Mouse (Mus musculus): ENCODE measurements around the gene Ina. TPM values are rescaled to one million over a fixed set of nuclear protein-coding genes. Genes with fewer than 3 reads are reported as not detected.
"Not testable (repeated sequence)": the region's sequence is repeated elsewhere in the genome, so short reads cannot be mapped to it uniquely, and the experiment has no call there.

Gene Ina
- polyA plus RNA-seq, 1 experiment from 2014 or later: 204 TPM

DNA sequence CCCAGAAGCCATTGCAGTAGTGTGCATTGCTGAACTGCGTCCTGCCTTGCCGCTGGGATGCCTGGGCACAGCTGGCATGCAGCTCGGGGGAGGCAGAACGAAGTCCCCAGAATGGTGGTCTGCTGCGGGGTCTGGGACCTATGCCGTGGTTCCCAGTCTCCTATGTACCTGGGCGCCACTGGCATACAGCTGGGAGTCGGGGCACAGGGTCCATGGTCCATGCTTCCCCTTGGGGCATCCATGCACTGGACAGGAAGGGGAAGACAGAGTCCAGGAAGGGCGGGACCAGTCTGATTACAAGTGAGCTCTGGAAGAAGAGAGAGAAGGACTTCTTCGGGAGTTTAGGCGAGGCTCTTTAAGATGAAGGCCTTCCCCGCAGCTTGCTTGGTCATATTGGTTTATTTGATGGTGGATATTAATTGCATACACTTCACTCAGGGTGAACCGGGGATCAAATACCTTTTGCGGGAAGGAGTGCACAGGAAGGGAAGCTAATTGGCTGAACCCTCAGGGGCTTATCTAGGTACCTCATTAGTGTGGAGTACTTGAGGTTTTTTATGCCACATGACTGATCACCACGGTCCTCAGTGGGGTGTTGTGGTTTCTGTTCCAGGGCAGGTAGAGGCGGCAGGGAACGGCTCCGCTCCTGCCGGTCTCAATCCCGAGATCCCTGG, 24.9 kb upstream of the Ina start:
- no peaks in the 10 kb centered on the region for H3K9me3 ChIP-seq
- no peak overlapping the region for H3K9ac ChIP-seq
- H3K36me3 ChIP-seq (replicated peaks): no peaks in the 10 kb centered on the region
- 79% methylated on average over 20 of the region's 20 CpGs for WGBS
- no peak overlapping the region for H3K4me2 ChIP-seq
- peaks cover 10% of the 10 kb centered on the region for H3K4me1 ChIP-seq
- H3K27me3 ChIP-seq: no peaks in the 10 kb centered on the region
- ATAC-seq (ENCODE audit: low FRiP score): no peak
- no peak overlapping the region for H3K4me3 ChIP-seq (replicated peaks)
- H3K27ac ChIP-seq: no peak overlapping the region

DNA sequence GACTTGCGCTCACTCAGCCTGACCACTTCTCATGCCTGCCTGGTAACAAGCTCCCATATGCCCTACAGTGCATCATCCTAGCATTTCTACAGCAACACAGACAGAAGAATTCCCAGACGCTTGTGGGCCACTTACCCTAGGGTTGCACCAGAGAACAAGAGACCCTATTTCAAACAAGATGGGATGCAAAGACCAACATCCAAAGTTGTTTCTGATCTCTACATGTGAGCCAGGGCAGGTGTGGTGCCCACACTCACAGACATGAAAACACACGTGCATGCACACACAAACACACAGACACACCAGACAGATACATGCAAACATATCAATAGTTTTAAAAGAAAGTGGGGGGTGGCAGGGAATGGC, 24.4 kb upstream of the Ina start:
- Histone ChIP-seq H3K4me2 (no peak overlapping the region), H3K27ac (no peak overlapping the region), H3K36me3 (replicated peaks) (no peaks in the 10 kb centered on the region), H3K4me3 (replicated peaks) (no peak overlapping the region), H3K9me3 (no peaks in the 10 kb centered on the region), H3K9ac (no peak overlapping the region), H3K4me1 (peaks cover 10% of the 10 kb centered on the region), H3K27me3 (no peaks in the 10 kb centered on the region)
- 84% methylated on average over 3 of the region's 3 CpGs for WGBS
- ATAC-seq (ENCODE audit: low FRiP score): no peak

DNA sequence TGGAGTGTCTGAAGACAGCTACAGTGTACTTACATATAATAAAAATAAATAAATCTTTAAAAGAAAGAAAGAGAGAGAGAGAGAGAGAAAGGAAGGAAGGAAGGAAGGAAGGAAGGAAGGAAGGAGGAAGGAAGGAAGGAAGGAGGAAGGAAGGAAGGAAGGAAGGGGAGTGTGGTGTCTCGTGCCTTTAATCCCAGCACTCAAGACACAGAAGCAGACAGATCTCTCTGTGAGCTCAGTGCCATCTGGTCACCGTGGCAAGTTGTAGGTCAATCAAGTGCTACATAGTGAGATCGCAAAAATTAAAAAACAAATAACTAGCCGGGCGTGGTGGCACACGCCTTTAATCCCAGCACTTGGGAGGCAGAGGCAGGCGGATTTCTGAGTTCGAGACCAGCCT, 23.9 kb upstream of the Ina start:
- not testable (repeated sequence) for ATAC-seq (ENCODE audit: low FRiP score); H3K9me3 ChIP-seq; H3K4me2 ChIP-seq; H3K27ac ChIP-seq; H3K36me3 ChIP-seq (replicated peaks); H3K27me3 ChIP-seq; H3K4me3 ChIP-seq (replicated peaks); H3K9ac ChIP-seq
- H3K4me1 ChIP-seq: peaks cover 10% of the 10 kb centered on the region
- 81% methylated on average over 8 of the region's 8 CpGs for WGBS

DNA sequence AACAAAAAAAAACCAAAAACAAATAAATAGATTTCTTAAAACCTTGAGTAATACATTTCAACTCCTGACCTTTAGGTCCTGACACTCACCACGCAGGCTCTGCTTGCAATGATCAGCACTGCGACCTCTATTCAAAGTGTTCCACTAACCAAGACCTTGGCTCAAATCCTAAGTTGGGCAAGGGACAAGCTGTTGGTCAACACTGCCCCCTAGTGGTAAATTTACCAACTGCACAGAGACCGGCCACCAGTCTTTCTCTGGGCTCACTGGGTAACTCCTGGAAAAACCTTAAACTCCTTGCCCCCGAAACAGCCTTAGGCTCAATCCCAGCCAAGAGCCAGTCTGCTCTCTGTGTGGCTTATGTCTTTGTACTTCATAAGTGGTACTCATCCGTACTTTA, 23.4 kb upstream of the Ina start:
- no peaks in the 10 kb centered on the region for H3K27me3 ChIP-seq
- ATAC-seq (ENCODE audit: low FRiP score): no peak

DNA sequence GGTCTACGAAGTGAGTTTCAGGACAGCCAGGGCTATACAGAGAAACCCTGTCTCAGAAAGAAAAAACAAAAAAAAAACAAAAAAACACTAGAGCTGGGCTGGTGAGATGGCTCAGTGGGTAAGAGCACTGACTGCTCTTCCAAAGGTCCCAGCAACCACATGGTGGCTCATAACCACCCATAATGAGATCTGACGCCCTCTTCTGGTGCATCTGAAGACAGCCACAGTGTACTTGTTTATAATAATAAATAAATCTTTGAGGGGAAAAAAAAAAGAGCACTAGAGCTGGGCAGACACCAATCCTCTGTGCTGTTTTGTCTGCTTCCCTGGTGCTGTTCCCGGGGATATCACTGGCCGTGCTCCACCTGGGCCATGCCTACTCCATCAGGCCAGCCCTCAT, 22.2 kb upstream of the Ina start:
- H3K27me3 ChIP-seq; H3K9ac ChIP-seq; ATAC-seq (ENCODE audit: low FRiP score); H3K9me3 ChIP-seq; H3K27ac ChIP-seq; H3K4me3 ChIP-seq (replicated peaks); H3K4me2 ChIP-seq; H3K36me3 ChIP-seq (replicated peaks): not testable (repeated sequence)
- H3K4me1 ChIP-seq: peaks cover 10% of the 10 kb centered on the region
- 65% methylated on average over 4 of the region's 4 CpGs for WGBS

More for the DNA sequence above, 23.4 kb upstream of the Ina start:
- no peak overlapping the region for H3K4me2 ChIP-seq
- no peak overlapping the region for H3K9ac ChIP-seq
- H3K27ac ChIP-seq: no peak overlapping the region
- no peak overlapping the region for H3K4me3 ChIP-seq (replicated peaks)
- H3K36me3 ChIP-seq (replicated peaks): no peaks in the 10 kb centered on the region
- H3K9me3 ChIP-seq: no peaks in the 10 kb centered on the region
- WGBS: 14% methylated on average over 5 of the region's 5 CpGs
- H3K4me1 ChIP-seq: peaks cover 10% of the 10 kb centered on the region

DNA sequence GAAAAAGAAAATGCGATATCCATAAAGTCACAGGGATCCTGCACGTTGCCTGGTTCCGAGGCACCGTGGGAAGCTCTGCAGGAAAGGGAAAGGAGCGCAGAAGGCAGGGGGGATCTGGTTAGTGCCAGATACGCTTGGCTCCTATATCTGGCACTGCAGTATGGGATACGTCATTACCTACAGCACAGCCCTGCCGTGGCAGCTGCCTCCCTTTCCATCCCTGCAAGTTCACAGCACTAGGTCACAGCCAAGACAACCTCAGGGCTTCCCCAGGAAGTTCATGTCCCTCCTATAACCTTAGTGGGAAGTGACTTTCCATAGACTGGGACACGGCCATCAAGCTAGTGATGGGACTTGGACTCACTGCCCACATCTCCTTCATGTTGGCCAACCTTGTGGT, 18.4 kb upstream of the Ina start:
- Histone ChIP-seq H3K4me3 (replicated peaks) (no peak overlapping the region), H3K36me3 (replicated peaks) (no peaks in the 10 kb centered on the region), H3K27me3 (no peaks in the 10 kb centered on the region), H3K9me3 (no peaks in the 10 kb centered on the region), H3K27ac (no peak overlapping the region), H3K4me1 (no peaks in the 10 kb centered on the region), H3K9ac (no peak overlapping the region), H3K4me2 (no peak overlapping the region)
- 92% methylated on average over 9 of the region's 9 CpGs for WGBS
- no peak for ATAC-seq (ENCODE audit: low FRiP score)

DNA sequence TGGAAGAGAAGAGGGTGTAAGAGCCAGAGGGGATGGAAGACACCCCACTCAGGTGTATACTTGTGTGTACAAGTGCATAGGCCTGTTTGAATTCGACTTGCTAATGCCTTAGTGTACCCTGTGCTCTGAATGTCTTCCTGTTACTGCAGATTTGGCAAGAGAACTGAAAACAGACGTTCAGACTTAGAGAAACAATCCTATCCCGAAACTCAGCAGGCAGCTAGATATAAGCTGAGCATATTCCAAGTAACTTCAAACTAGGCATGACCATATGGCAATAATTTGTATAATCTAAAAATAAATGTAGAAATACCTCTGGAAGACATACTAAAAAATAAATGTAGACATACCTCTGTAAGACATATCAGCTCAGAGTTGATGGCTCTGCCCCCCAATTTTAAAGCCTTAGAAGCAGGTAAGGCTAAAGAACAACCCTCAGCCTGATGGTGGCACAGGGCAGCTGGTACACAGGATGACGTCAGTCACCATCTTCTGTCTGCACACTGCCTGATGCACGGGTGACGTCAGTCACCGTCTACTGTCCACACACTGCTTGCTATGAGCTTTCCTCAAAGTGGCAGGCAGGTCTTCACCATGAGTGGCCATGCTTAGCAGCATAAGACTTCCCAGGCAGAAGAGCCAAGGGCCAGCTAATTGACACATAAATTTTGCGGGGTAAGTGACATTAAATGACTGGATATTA, 16.2 kb upstream of the Ina start:
- Histone ChIP-seq H3K4me1 (no peaks in the 10 kb centered on the region), H3K27me3 (no peaks in the 10 kb centered on the region), H3K4me2 (no peak overlapping the region), H3K27ac (no peak overlapping the region), H3K4me3 (replicated peaks) (no peak overlapping the region), H3K9ac (no peak overlapping the region), H3K9me3 (no peaks in the 10 kb centered on the region), H3K36me3 (replicated peaks) (no peaks in the 10 kb centered on the region)
- 87% methylated on average over 8 of the region's 8 CpGs for WGBS
- no peak for ATAC-seq (ENCODE audit: low FRiP score)

DNA sequence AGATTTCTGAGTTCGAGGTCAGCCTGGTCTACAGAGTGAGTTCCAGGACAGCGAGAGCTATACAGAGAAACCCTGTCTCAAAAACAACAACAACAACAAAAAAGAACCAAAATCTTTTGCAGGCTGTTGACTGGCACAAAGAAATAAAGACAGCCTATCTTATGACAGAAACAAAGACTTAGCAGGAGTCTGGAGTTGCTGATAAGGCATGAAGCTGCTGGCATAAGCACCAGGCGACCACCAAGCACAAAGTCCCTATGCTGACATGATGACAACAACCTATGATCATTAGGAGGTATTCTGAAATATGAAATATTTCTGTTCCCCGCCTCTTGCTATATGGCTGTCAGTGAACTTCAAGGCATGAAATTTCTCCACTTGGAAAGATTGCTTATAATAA, 15.5 kb upstream of the Ina start:
- Histone ChIP-seq H3K4me1 (no peaks in the 10 kb centered on the region), H3K27me3 (no peaks in the 10 kb centered on the region), H3K9ac (no peak overlapping the region), H3K36me3 (replicated peaks) (no peaks in the 10 kb centered on the region), H3K27ac (no peak overlapping the region), H3K4me3 (replicated peaks) (no peak overlapping the region), H3K4me2 (no peak overlapping the region), H3K9me3 (no peaks in the 10 kb centered on the region)
- WGBS: 92% methylated on average over 4 of the region's 4 CpGs
- no peak for ATAC-seq (ENCODE audit: low FRiP score)

DNA sequence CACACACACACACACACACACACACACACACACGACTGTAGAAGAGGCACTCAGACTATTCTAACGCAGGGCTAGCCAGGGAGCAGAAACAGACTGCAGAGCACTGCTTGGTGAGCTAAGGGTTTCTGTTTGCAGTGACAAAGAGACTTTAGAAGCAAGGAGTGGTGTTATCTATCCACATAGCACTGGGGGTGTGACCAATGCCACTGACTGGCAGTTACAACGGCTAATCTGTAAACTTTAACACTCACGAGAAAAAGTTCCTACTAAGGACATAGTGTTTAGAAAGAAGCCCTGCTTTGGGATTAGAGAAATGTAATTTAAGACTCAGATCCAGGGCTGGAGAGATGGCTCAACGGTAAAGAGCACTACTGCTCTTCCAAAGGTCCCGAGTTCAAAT, 14.7 kb upstream of the Ina start:
- H3K9ac ChIP-seq: no peak overlapping the region
- H3K9me3 ChIP-seq: no peaks in the 10 kb centered on the region
- H3K4me1 ChIP-seq: no peaks in the 10 kb centered on the region
- no peaks in the 10 kb centered on the region for H3K27me3 ChIP-seq
- H3K27ac ChIP-seq: no peak overlapping the region
- no peak overlapping the region for H3K4me3 ChIP-seq (replicated peaks)
- no peak for ATAC-seq (ENCODE audit: low FRiP score)
- H3K36me3 ChIP-seq (replicated peaks): no peaks in the 10 kb centered on the region
- H3K4me2 ChIP-seq: no peak overlapping the region
- WGBS: 91% methylated on average over 6 of the region's 6 CpGs

DNA sequence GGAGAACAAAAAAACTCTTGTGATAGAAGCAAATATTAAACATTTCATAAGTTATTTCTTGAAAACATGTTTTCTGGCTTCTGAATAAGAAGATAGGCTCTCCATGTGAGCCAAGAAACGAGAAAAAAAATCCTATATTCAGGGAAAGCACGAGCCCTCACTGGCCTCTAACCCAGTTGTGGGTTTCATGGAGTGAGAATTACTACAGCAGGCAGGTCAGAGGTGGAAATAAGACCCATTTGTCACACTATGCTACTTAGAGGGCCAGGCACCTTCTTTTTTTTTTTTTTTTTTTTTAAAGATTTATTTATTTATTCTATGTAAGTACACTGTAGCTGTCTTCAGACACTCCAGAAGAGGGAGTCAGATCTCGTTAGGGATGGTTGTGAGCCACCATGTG, 14.1 kb upstream of the Ina start:
- not testable (repeated sequence) for ATAC-seq (ENCODE audit: low FRiP score); H3K4me3 ChIP-seq (replicated peaks); H3K4me1 ChIP-seq; H3K36me3 ChIP-seq (replicated peaks); H3K9me3 ChIP-seq; H3K9ac ChIP-seq; H3K27me3 ChIP-seq; H3K27ac ChIP-seq; H3K4me2 ChIP-seq
- 92% methylated on average over 3 of the region's 3 CpGs for WGBS

DNA sequence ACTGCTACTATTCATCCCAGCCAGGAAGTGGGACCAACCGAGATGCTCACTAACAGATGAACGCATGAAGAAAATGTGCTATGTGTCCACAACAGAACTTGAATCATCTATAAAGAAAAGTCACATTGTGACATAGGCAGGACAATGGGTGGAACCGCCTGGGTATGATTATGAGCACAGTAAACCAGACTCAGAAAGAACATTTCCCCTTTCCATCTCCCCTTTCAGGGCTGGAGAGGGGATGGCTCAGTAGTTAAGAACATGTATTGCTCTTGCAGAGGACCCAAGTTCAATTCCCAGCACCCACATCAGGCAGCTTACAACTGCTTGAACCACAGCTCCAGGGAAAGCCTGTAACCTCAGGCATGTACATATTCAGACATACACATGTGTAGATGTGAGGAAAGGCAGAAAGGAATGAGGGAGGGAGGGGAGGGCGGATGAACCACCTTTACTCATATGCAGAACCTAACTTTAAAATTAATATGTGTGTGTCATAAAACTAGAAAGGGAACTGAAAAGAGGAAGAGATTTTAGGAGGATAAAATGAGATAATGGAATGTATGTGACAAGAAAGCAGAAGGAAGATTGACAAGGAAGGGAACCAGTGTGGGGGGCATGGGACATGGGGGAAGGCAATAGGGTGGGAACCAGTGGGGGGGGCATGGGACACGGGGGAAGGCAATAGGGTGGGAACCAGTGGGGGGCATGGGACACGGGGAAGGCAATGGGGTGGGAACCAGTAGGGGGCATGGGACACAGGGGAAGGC, 10.6 kb upstream of the Ina start:
- H3K4me2 ChIP-seq: no peak overlapping the region
- 86% methylated on average over 6 of the region's 6 CpGs for WGBS
- no peaks in the 10 kb centered on the region for H3K36me3 ChIP-seq (replicated peaks)
- H3K27me3 ChIP-seq: no peaks in the 10 kb centered on the region
- no peaks in the 10 kb centered on the region for H3K4me1 ChIP-seq
- no peak overlapping the region for H3K27ac ChIP-seq
- H3K9me3 ChIP-seq: no peaks in the 10 kb centered on the region
- no peak for ATAC-seq (ENCODE audit: low FRiP score)
- no peak overlapping the region for H3K9ac ChIP-seq
- no peak overlapping the region for H3K4me3 ChIP-seq (replicated peaks)

DNA sequence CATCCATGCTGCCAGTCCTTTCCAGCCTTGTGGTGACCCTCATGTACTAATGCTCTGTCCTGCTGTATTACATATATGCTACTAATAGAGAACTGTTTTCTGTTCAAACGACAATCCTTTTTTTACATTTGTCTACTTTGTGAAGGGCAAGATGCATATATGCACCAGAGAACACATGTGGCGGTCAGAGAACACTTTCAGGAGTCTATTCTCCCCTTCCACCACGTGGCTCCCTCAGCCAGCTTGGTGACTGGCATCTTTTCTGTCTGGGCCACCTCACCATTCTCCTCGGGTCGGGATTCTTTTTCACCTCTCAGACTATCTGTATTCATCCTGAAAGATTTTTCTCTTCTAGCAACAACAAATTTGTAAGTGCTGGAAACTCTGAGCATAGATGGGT, 8.6 kb upstream of the Ina start:
- Histone ChIP-seq H3K4me3 (replicated peaks) (no peak overlapping the region), H3K4me2 (no peak overlapping the region), H3K27me3 (no peaks in the 10 kb centered on the region), H3K4me1 (no peaks in the 10 kb centered on the region), H3K9me3 (no peaks in the 10 kb centered on the region), H3K9ac (no peak overlapping the region), H3K27ac (no peak overlapping the region), H3K36me3 (replicated peaks) (no peaks in the 10 kb centered on the region)
- 59% methylated on average over 5 of the region's 5 CpGs for WGBS
- ATAC-seq (ENCODE audit: low FRiP score): no peak

DNA sequence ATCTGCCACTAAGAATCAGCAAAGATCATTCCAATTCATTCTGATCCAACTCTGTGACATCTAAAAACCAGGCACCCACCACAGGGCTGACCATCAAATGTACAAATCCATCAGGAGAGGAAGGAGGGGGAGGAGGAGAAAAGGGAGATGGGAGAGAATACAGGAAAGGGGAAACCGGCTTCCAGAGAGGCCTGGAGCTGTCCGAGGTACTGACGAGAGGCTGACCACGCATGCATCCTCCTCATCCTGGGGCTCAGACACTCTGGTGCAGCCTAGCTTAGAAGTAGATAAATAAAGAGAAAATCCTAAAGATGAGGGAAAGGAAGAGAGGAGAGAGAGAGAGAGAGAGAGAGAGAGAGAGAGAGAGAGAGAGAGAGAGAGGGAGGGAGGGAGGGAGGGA, 8.2 kb upstream of the Ina start:
- H3K4me3 ChIP-seq (replicated peaks): no peak overlapping the region
- no peak overlapping the region for H3K27ac ChIP-seq
- H3K36me3 ChIP-seq (replicated peaks): no peaks in the 10 kb centered on the region
- H3K4me1 ChIP-seq: no peaks in the 10 kb centered on the region
- H3K4me2 ChIP-seq: no peak overlapping the region
- no peaks in the 10 kb centered on the region for H3K9me3 ChIP-seq
- ATAC-seq (ENCODE audit: low FRiP score): no peak
- 0% methylated on average over 4 of the region's 4 CpGs for WGBS
- H3K27me3 ChIP-seq: peaks cover under 1% of the 10 kb centered on the region; the same call in 1 of the 2 replicates
- no peak overlapping the region for H3K9ac ChIP-seq

All from forebrain, embryonic 12.5 days (tissue).